Mouse (Mus musculus) heart, adult 2 months (tissue): ENCODE measurements around the gene Tuba1b.

Experiments
- CTCF ChIP-seq: fragments of 200-600 bp; IDR thresholded peaks from 2 replicates; pipeline ENCODE4 v1.8.1; 2022; ENCODE audit warnings: antibody characterized with exemption, mild to moderate bottlenecking, moderate library complexity
- EP300 ChIP-seq: fragments of 200-500 bp; IDR thresholded peaks from 2 replicates; pipeline ENCODE4 v1.6.1; 2011; ENCODE audit warnings: low read depth, low read length, control low read depth; ENCODE audit not compliant: insufficient read depth
- POLR2A ChIP-seq: fragments of 200-500 bp; IDR thresholded peaks from 2 replicates; pipeline ENCODE4 v1.6.1; 2011; ENCODE audit warnings: mild to moderate bottlenecking, low read depth, low read length, control low read depth; ENCODE audit not compliant: insufficient read depth

- no peak for TF ChIP-seq CTCF
- TF ChIP-seq POLR2A: no peak
- TF ChIP-seq EP300: no peak
Observed at GRCm38 (mm10) chr15:98916016-98916415, 18.3 kb downstream of the Tuba1b start.
